In genomic region chr7:106758800-106759199, GRCm38 (mm10) we compare ENCODE assay signal across 20 mouse cellular contexts. TPM values are rescaled to one million over a fixed set of nuclear protein-coding genes. Genes with fewer than 3 reads are reported as not detected.
A peak's percentile ranks its signal among the peaks of the same experiment; 100 is the strongest.
DNase-seq lines count a peak whose midpoint lies in the region; ATAC-seq lines count a peak whose summit lies in the region.
"Had no signal": no experiment of that assay in that cellular context is flagged by ENCODE, and none has a peak within 500 bp of the region (broad histone marks: within the 10 kb centered on the region; RNA-seq: fewer than 3 reads in every experiment).

No protein-coding gene starts in this region.

- no peaks in the 10 kb centered on the region for H3K27me3 ChIP-seq in splenic B cell, adult 2 months (ENCODE audit: control insufficient read depth, insufficient read depth, low read length, poor library complexity, severe bottlenecking)
- H3K27me3 ChIP-seq: embryonic facial prominence, embryonic 12.5 days; heart, embryonic 15.5 days had no signal

- DNase-seq in 416B (ENCODE audit: low read depth) = peak; percentile 23
- DNase-seq in splenic B cell, adult 2 months (ENCODE audit: low read depth, low spot score) = peak; percentile 24
- DNase-seq in adrenal gland, postnatal 10 days = no peak
- DNase-seq in spleen, postnatal 14 days (ENCODE audit: low spot score in 2 of 2) = no peak
- DNase-seq: adrenal gland, adult 2 months; adrenal gland, postnatal 36 days; cerebellum, adult 11 months; cerebellum, adult 8-10 months; cerebellum, postnatal 14 days; gastrocnemius, postnatal 10 days; heart, adult 2 months; heart, postnatal 14 days had no signal

- ATAC-seq in common myeloid progenitor, adult 5-6 weeks (replicated peaks; ENCODE audit: low read depth, poor library complexity, severe bottlenecking) = peak; percentile 87
- ATAC-seq in megakaryocyte progenitor cell, adult 5-6 weeks (replicated peaks; ENCODE audit: poor library complexity) = peak; percentile 94
- ATAC-seq: forebrain, embryonic 16.5 days had no signal

- no peaks in the 10 kb centered on the region for H3K36me3 ChIP-seq in splenic B cell, adult 2 months (ENCODE audit: control insufficient read depth, insufficient read depth, low read length, poor library complexity, severe bottlenecking)
- H3K36me3 ChIP-seq: embryonic facial prominence, embryonic 12.5 days; heart, embryonic 15.5 days; hindbrain, embryonic 10.5 days had no signal

RNA-seq across cellular contexts. Expression of gene Olfr698, which starts 3.6 kb away (rescaled TPM):
- not detected in 2 replicates for total RNA-seq in common myeloid progenitor, adult 5-6 weeks (2017)
- total RNA-seq in megakaryocyte progenitor cell, adult 5-6 weeks (2015) = not detected in 2 replicates
- not detected in 2 replicates for total RNA-seq in megakaryocyte progenitor cell, adult 5-6 weeks (2017)
- total RNA-seq in adrenal gland, postnatal 10 days (2021) = not detected
- total RNA-seq: adrenal gland, adult 2 months; adrenal gland, postnatal 36 days; ES-E14; gastrocnemius, postnatal 10 days; gastrocnemius, postnatal 4 days; heart, adult 2 months; heart, postnatal 14 days had no signal

RNA-seq across cellular contexts. Expression of gene Olfr697, which starts 16.6 kb away (rescaled TPM):
- not detected in 2 replicates for total RNA-seq in common myeloid progenitor, adult 5-6 weeks (2017)
- total RNA-seq in megakaryocyte progenitor cell, adult 5-6 weeks (2015) = not detected in 2 replicates
- not detected in 2 replicates for total RNA-seq in megakaryocyte progenitor cell, adult 5-6 weeks (2017)
- total RNA-seq in adrenal gland, postnatal 10 days (2021) = not detected
- total RNA-seq: adrenal gland, adult 2 months; adrenal gland, postnatal 36 days; ES-E14; gastrocnemius, postnatal 10 days; gastrocnemius, postnatal 4 days; heart, adult 2 months; heart, postnatal 14 days had no signal

RNA-seq across cellular contexts. Expression of gene Olfr699, which starts 34.2 kb away (rescaled TPM):
- not detected in 2 replicates for total RNA-seq in common myeloid progenitor, adult 5-6 weeks (2017)
- total RNA-seq in megakaryocyte progenitor cell, adult 5-6 weeks (2015) = not detected in 2 replicates
- not detected in 2 replicates for total RNA-seq in megakaryocyte progenitor cell, adult 5-6 weeks (2017)
- not detected for total RNA-seq in adrenal gland, postnatal 10 days (2021)
- total RNA-seq: adrenal gland, adult 2 months; adrenal gland, postnatal 36 days; gastrocnemius, postnatal 10 days; gastrocnemius, postnatal 4 days; heart, adult 2 months; heart, postnatal 14 days had no signal

RNA-seq across cellular contexts. Expression of gene Olfr695, which starts 42.6 kb away (rescaled TPM):
- not detected in 2 replicates for total RNA-seq in common myeloid progenitor, adult 5-6 weeks (2017)
- total RNA-seq in megakaryocyte progenitor cell, adult 5-6 weeks (2015) = 0.05 TPM in 1 of 2 replicates, not detected in the other
- total RNA-seq in megakaryocyte progenitor cell, adult 5-6 weeks (2017) = not detected in 2 replicates
- not detected for total RNA-seq in adrenal gland, postnatal 10 days (2021)
- total RNA-seq: adrenal gland, adult 2 months; adrenal gland, postnatal 36 days; ES-E14; gastrocnemius, postnatal 10 days; gastrocnemius, postnatal 4 days; heart, adult 2 months; heart, postnatal 14 days had no signal

RNA-seq across cellular contexts. Expression of gene Olfr700, which starts 49.8 kb away (rescaled TPM):
- total RNA-seq in common myeloid progenitor, adult 5-6 weeks (2017) = not detected in 2 replicates
- total RNA-seq in megakaryocyte progenitor cell, adult 5-6 weeks (2015) = not detected in 2 replicates
- total RNA-seq in megakaryocyte progenitor cell, adult 5-6 weeks (2017) = not detected in 2 replicates
- total RNA-seq in adrenal gland, postnatal 10 days (2021) = not detected
- total RNA-seq: adrenal gland, adult 2 months; adrenal gland, postnatal 36 days; ES-E14; gastrocnemius, postnatal 10 days; gastrocnemius, postnatal 4 days; heart, adult 2 months; heart, postnatal 14 days had no signal

Comparison
In these comparisons a context has a peak if more than half of its experiments do, and no peak if none do; other contexts are left out.
1. DNase-seq: peak in 416B (single experiment) and splenic B cell, adult 2 months (single experiment); none in adrenal gland, postnatal 10 days (single experiment) and spleen, postnatal 14 days (0 of 2).